Mouse (Mus musculus) lung, embryonic 16.5 days (tissue): Measurements from ENCODE around the gene Atg14. TPM values are rescaled to one million over a fixed set of nuclear protein-coding genes. Genes with fewer than 3 reads are reported as not detected.
"Not testable (repeated sequence)": the region's sequence is repeated elsewhere in the genome, so short reads cannot be mapped to it uniquely, and the experiment has no call there.

Experiments
- ATAC-seq: fragments of 200-750 bp; cut with Nextera tagmentation; 2 replicates; pipeline ENCODE4 v1.8.0; 2017; ENCODE audit warnings: low read depth, mild to moderate bottlenecking, moderate library complexity
- H3K27ac ChIP-seq: fragments of 300-500 bp; sonication (generic); 2 replicates; pipeline ENCODE4 v1.5.1; 2014; ENCODE audit warnings: mild to moderate bottlenecking, control low read depth, low read length
- H3K27me3 ChIP-seq: fragments of 300-500 bp; sonication (generic); 2 replicates; pipeline ENCODE4 v1.6.1; 2014; ENCODE audit warnings: low read depth, low read length, mixed read lengths; ENCODE audit not compliant: control insufficient read depth, insufficient read depth
- H3K36me3 ChIP-seq: fragments of 300-500 bp; sonication (generic); 2 replicates; pipeline ENCODE4 v1.6.1; 2014; ENCODE audit warnings: low read length; ENCODE audit not compliant: control insufficient read depth, insufficient read depth
- H3K4me1 ChIP-seq: fragments of 300-500 bp; sonication (generic); replicated peaks from 2 replicates; pipeline ENCODE4 v1.6.1; 2014; ENCODE audit warnings: low read length, mixed read lengths; ENCODE audit not compliant: control insufficient read depth, insufficient read depth
- H3K4me2 ChIP-seq: fragments of 300-500 bp; sonication (generic); 2 replicates; pipeline ENCODE4 v1.6.1; 2014; ENCODE audit warnings: low read depth, low read length, control low read depth
- H3K4me3 ChIP-seq: fragments of 300-500 bp; sonication (generic); 2 replicates; pipeline ENCODE4 v1.5.1; 2014; ENCODE audit warnings: mild to moderate bottlenecking, low read length, control low read depth
- H3K9ac ChIP-seq: fragments of 300-500 bp; sonication (generic); 2 replicates; pipeline ENCODE4 v1.6.1; 2014; ENCODE audit warnings: low read length, control low read depth
- H3K9me3 ChIP-seq: fragments of 300-500 bp; sonication (generic); 2 replicates; pipeline ENCODE4 v1.6.1; 2016; ENCODE audit warnings: low read length; ENCODE audit not compliant: control insufficient read depth
- WGBS: fragments of 180-500 bp; shearing (Covaris S2); extraction: QIAGEN DNeasy Blood & Tissue Kit; methylation state at CpG from one replicate; pipeline ENCODE4 v1.1.7; 2014; 5-methylcytosine and 5-hydroxymethylcytosine counted together
- polyA plus RNA-seq: library from polyadenylated mRNA; unstranded; fragments of >200 nt; fragmentation: Nextera tagmentation; extraction: Ambion mirVana; gene quantifications from 2 replicates; pipeline ENCODE4 v1.2.1, GENCODE M21; 2015

The Atg14 gene
- 14.9 and 15.4 TPM in 2 replicates for polyA plus RNA-seq

- H3K27ac ChIP-seq, H3K9ac ChIP-seq, H3K27me3 ChIP-seq, H3K9me3 ChIP-seq, H3K4me2 ChIP-seq, ATAC-seq, H3K4me3 ChIP-seq, H3K36me3 ChIP-seq, H3K4me1 ChIP-seq: not testable (repeated sequence)
- 89% methylated on average over 11 of the region's 11 CpGs for WGBS
Measured at GRCm38 (mm10) chr14:47570549-47570948, at the start of gene Atg14. Gene Atg14 (minus strand): TSS chr14:47570649.

- H3K4me2 ChIP-seq = no peak overlapping the region
- no peak overlapping the region for H3K27ac ChIP-seq
- WGBS = 77% methylated on average over 5 of the region's 5 CpGs
- H3K36me3 ChIP-seq = no peaks in the 10 kb centered on the region
- H3K9ac ChIP-seq = no peak overlapping the region
- no peak overlapping the region for H3K4me3 ChIP-seq
- H3K27me3 ChIP-seq = no peaks in the 10 kb centered on the region
- no peak for ATAC-seq
- no peaks in the 10 kb centered on the region for H3K4me1 ChIP-seq
- H3K9me3 ChIP-seq = no peaks in the 10 kb centered on the region
Measured at GRCm38 (mm10) chr14:47618891-47619290, 48.4 kb upstream of the Atg14 start.

- H3K4me1 ChIP-seq = no peaks in the 10 kb centered on the region
- no peaks in the 10 kb centered on the region for H3K9me3 ChIP-seq
- no peak overlapping the region for H3K4me3 ChIP-seq
- H3K27ac ChIP-seq = no peak overlapping the region
- no peak overlapping the region for H3K4me2 ChIP-seq
- H3K9ac ChIP-seq = no peak overlapping the region
- H3K36me3 ChIP-seq = no peaks in the 10 kb centered on the region
- no peak for ATAC-seq
- no peaks in the 10 kb centered on the region for H3K27me3 ChIP-seq
- WGBS = 52% methylated on average over 7 of the region's 7 CpGs
Measured at GRCm38 (mm10) chr14:47613254-47613653, 42.8 kb upstream of the Atg14 start.

- Histone ChIP-seq H3K9ac (peak overlapping the region; percentile 32; the same call in 1 of the 2 replicates), H3K27ac (no peak overlapping the region), H3K27me3 (no peaks in the 10 kb centered on the region), H3K9me3 (no peaks in the 10 kb centered on the region), H3K4me3 (peak overlapping the region; percentile 25), H3K36me3 (no peaks in the 10 kb centered on the region), H3K4me1 (0 out of 2 replicates have a peak, but pooled peaks cover 2% of the 10 kb centered on the region), H3K4me2 (peak overlapping the region; percentile 46)
- WGBS = 30% methylated on average over 11 of the region's 11 CpGs
- ATAC-seq = no peak
Measured at GRCm38 (mm10) chr14:47597942-47598388, 27.5 kb upstream of the Atg14 start.

GRCm38 (mm10) chr14:47594426-47595103 is 24.1 kb upstream of the Atg14 start:
- ATAC-seq = no peak
- WGBS = 23% methylated on average over 7 of the region's 7 CpGs
- Histone ChIP-seq H3K4me3 (no peak overlapping the region), H3K4me1 (0 out of 2 replicates have a peak, but pooled peaks cover 2% of the 10 kb centered on the region), H3K9ac (no peak overlapping the region), H3K27me3 (no peaks in the 10 kb centered on the region), H3K27ac (no peak overlapping the region), H3K36me3 (no peaks in the 10 kb centered on the region), H3K4me2 (no peak overlapping the region), H3K9me3 (no peaks in the 10 kb centered on the region)

- no peak overlapping the region for H3K27ac ChIP-seq
- H3K4me2 ChIP-seq = no peak overlapping the region
- H3K9ac ChIP-seq = no peak overlapping the region
- no peaks in the 10 kb centered on the region for H3K4me1 ChIP-seq
- no peak for ATAC-seq
- 70% methylated on average over 10 of the region's 10 CpGs for WGBS
- no peaks in the 10 kb centered on the region for H3K9me3 ChIP-seq
- H3K36me3 ChIP-seq = no peaks in the 10 kb centered on the region
- no peaks in the 10 kb centered on the region for H3K27me3 ChIP-seq
- no peak overlapping the region for H3K4me3 ChIP-seq
Measured at GRCm38 (mm10) chr14:47590391-47590975, 20.0 kb upstream of the Atg14 start.

- H3K9me3 ChIP-seq = no peaks in the 10 kb centered on the region
- H3K4me3 ChIP-seq = no peak overlapping the region
- no peaks in the 10 kb centered on the region for H3K4me1 ChIP-seq
- no peak overlapping the region for H3K4me2 ChIP-seq
- H3K27me3 ChIP-seq = no peaks in the 10 kb centered on the region
- no peak for ATAC-seq
- H3K9ac ChIP-seq = no peak overlapping the region
- no peak overlapping the region for H3K27ac ChIP-seq
- WGBS = 71% methylated on average over 1 of the region's 1 CpGs
- no peaks in the 10 kb centered on the region for H3K36me3 ChIP-seq
Measured at GRCm38 (mm10) chr14:47589444-47589843, 19.0 kb upstream of the Atg14 start.

GRCm38 (mm10) chr14:47584346-47584745 is 13.9 kb upstream of the Atg14 start:
- H3K4me1 ChIP-seq = no peaks in the 10 kb centered on the region
- H3K4me2 ChIP-seq = no peak overlapping the region
- H3K27ac ChIP-seq = no peak overlapping the region
- H3K4me3 ChIP-seq = no peak overlapping the region
- ATAC-seq = no peak
- H3K9ac ChIP-seq = no peak overlapping the region
- no peaks in the 10 kb centered on the region for H3K9me3 ChIP-seq
- H3K27me3 ChIP-seq = no peaks in the 10 kb centered on the region
- H3K36me3 ChIP-seq = no peaks in the 10 kb centered on the region

- Histone ChIP-seq H3K27ac (no peak overlapping the region), H3K4me1 (no peaks in the 10 kb centered on the region), H3K9me3 (no peaks in the 10 kb centered on the region), H3K4me3 (no peak overlapping the region), H3K27me3 (no peaks in the 10 kb centered on the region), H3K9ac (no peak overlapping the region), H3K36me3 (no peaks in the 10 kb centered on the region), H3K4me2 (no peak overlapping the region)
- 43% methylated on average over 2 of the region's 2 CpGs for whole genome bisulfite sequencing
- no peak for ATAC-seq
Measured at GRCm38 (mm10) chr14:47581681-47582080, 11.2 kb upstream of the Atg14 start.
